Mouse (Mus musculus) bone marrow macrophage, adult 2 months (primary cell): ENCODE measurements around the gene Mndal.
"Not testable (repeated sequence)": the region's sequence is repeated elsewhere in the genome, so short reads cannot be mapped to it uniquely, and the experiment has no call there.

Experiments
- CTCF ChIP-seq: IDR thresholded peaks from 2 replicates; pipeline ENCODE4 v1.5.1; 2012; ENCODE audit warnings: low read depth, mild to moderate bottlenecking, low read length, moderate library complexity
- POLR2A ChIP-seq: IDR thresholded peaks from 2 replicates; pipeline ENCODE4 v1.6.1; 2012; ENCODE audit warnings: mild to moderate bottlenecking, low read depth, low read length, borderline replicate concordance

DNA sequence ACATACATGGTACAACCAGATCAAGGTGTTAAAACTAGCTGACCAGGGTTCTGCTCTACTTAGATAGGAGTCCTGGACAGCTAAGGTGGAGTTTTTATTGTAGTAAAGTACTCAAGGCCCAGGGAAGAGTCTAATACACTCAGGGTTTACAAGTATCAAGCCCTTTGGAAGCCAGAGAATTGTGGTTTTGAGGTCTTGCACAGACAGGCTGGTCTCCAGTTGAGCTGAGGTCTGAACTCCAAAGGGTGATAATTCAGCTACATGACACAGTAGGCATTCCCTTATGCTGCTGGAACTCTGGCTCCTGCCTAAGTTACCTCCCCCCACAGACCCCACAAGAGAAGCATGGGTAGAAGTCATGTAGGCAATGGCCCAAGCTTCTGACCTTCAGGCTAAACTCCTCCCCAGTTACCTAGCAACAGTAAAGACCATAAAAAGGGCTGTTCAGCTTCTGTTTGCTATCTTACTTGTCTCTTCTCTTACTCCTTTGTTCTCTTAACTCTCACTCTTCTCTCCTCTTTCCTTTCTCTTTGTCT lies 29.0 kb downstream of the Mndal start:
- not testable (repeated sequence) for TF ChIP-seq POLR2A, CTCF
